Mouse (Mus musculus): ENCODE results near the gene Snrnp35.

- no peak for TF ChIP-seq GATA1 (IDR thresholded peaks at IDR 0.05; ENCODE audit: low read length)
- no peak for TF ChIP-seq TAL1 (IDR thresholded peaks at IDR 0.05; ENCODE audit: low read length)
Observed at GRCm38 (mm10) chr5:124524943-124525342, 42.0 kb downstream of the Snrnp35 start.

Measured in erythroblast, embryonic 14.5 days (primary cell).